Mouse (Mus musculus) forebrain, embryonic 12.5 days (tissue): Measurements from ENCODE around the gene Spcs2. TPM values are rescaled to one million over a fixed set of nuclear protein-coding genes. Genes with fewer than 3 reads are reported as not detected.

ENCODE experiments used
- ATAC-seq: fragments of 200-750 bp; cut with Nextera tagmentation; 2 replicates; pipeline ENCODE4 v1.8.0; 2017; ENCODE audit warnings: moderate TSS enrichment; ENCODE audit not compliant: low FRiP score
- H3K27ac ChIP-seq: fragments of 300-500 bp; sonication (generic); 2 replicates; pipeline ENCODE4 v1.5.1; 2016; ENCODE audit warnings: mild to moderate bottlenecking
- H3K27me3 ChIP-seq: fragments of 300-500 bp; sonication (generic); 2 replicates; pipeline ENCODE4 v1.6.1; 2016; ENCODE audit warnings: mild to moderate bottlenecking
- H3K36me3 ChIP-seq: fragments of 300-500 bp; sonication (generic); replicated peaks from 2 replicates; pipeline ENCODE4 v1.6.1; 2016; ENCODE audit warnings: mild to moderate bottlenecking
- H3K4me1 ChIP-seq: fragments of 300-500 bp; sonication (generic); 2 replicates; pipeline ENCODE4 v1.6.1; 2016
- H3K4me2 ChIP-seq: fragments of 300-500 bp; sonication (generic); 2 replicates; pipeline ENCODE4 v1.6.1; 2016; ENCODE audit warnings: mild to moderate bottlenecking, moderate library complexity
- H3K4me3 ChIP-seq: fragments of 300-500 bp; sonication (generic); replicated peaks from 2 replicates; pipeline ENCODE4 v1.5.1; 2016; ENCODE audit warnings: mild to moderate bottlenecking
- H3K9ac ChIP-seq: fragments of 300-500 bp; sonication (generic); 2 replicates; pipeline ENCODE4 v1.6.1; 2016; ENCODE audit warnings: mild to moderate bottlenecking
- H3K9me3 ChIP-seq: fragments of 300-500 bp; sonication (generic); 2 replicates; pipeline ENCODE4 v1.6.1; 2016
- WGBS: fragments of 180-500 bp; shearing (Covaris S2); methylation state at CpG from one replicate; pipeline ENCODE4 v1.1.7; 2016; 5-methylcytosine and 5-hydroxymethylcytosine counted together
- polyA plus RNA-seq: library from polyadenylated mRNA; unstranded; fragments of >200 nt; fragmentation: Nextera tagmentation; extraction: Ambion mirVana; gene quantifications from 2 replicates; pipeline ENCODE4 v1.2.1, GENCODE M21; 2016

Spcs2 gene
- polyA plus RNA-seq, 1 experiment from 2014 or later: 340 TPM

- H3K9me3 ChIP-seq: no peaks in the 10 kb centered on the region
- H3K4me1 ChIP-seq: peaks cover 23% of the 10 kb centered on the region
- H3K36me3 ChIP-seq: peaks cover 29% of the 10 kb centered on the region
- peak overlapping the region; percentile 84 for H3K9ac ChIP-seq
- WGBS: 2% methylated on average over 19 of the region's 19 CpGs
- H3K4me2 ChIP-seq: peak overlapping the region; percentile 87
- H3K27me3 ChIP-seq: no peaks in the 10 kb centered on the region
- peak; percentile 73 for ATAC-seq
- H3K4me3 ChIP-seq: peak overlapping the region; percentile 85
- peak overlapping the region; percentile 76 for H3K27ac ChIP-seq
These were observed 5.0 kb downstream of the Spcs2 start for GRCm38 (mm10) chr7:99858175-99858812.

GRCm38 (mm10) chr7:99856266-99856861 lies 6.9 kb downstream of the Spcs2 start:
- 92% methylated on average over 14 of the region's 14 CpGs for WGBS
- Histone ChIP-seq H3K27me3 (no peaks in the 10 kb centered on the region), H3K9me3 (no peaks in the 10 kb centered on the region), H3K4me3 (no peak overlapping the region), H3K36me3 (peaks cover 34% of the 10 kb centered on the region), H3K4me2 (no peak overlapping the region), H3K9ac (no peak overlapping the region), H3K4me1 (peaks cover 20% of the 10 kb centered on the region), H3K27ac (no peak overlapping the region)
- ATAC-seq: no peak

DNA sequence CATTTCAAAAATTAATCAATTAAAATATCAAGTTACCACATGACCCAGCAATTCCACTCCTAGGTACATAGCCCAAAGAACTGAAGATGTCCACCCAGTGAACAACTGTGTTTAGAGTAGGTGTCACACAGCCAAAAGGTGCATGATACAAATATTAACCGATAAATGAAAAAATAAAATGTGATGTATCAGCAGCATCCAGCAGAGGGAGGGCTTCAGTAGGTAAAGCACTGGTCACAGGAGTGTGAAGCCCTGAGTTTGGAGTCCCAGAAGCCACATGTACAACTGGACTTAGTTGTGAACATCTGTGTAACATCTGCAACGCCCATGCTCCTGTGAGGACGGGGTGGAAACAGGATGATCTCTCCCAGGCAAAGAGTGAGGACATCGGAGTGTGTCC lies 9.0 kb downstream of the Spcs2 start:
- WGBS: 94% methylated on average over 4 of the region's 4 CpGs
- H3K4me2 ChIP-seq: no peak overlapping the region
- H3K4me1 ChIP-seq: peaks cover 19% of the 10 kb centered on the region
- no peak overlapping the region for H3K4me3 ChIP-seq
- H3K36me3 ChIP-seq: peaks cover 34% of the 10 kb centered on the region
- H3K9ac ChIP-seq: no peak overlapping the region
- H3K27ac ChIP-seq: no peak overlapping the region
- ATAC-seq: no peak
- no peaks in the 10 kb centered on the region for H3K27me3 ChIP-seq
- no peaks in the 10 kb centered on the region for H3K9me3 ChIP-seq

DNA sequence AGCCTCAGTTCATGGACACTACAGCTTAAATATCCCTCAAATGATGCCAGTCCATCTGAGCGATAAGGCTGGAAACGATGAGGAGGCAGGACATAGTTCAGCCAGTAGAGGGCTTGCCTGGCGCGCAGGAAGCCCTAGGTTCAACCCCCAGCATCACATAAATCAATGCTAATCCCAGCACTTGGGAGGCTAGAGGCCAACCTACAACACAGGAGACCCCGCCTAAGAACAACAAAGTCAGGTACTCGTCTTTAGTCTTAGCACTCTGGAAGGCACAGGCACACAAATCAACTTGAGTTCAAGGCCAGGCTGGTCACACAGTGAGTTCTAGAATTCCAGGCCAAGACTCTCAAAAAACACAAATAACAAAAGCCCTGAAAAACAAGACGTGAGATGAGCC lies 9.9 kb downstream of the Spcs2 start:
- 91% methylated on average over 7 of the region's 7 CpGs for WGBS
- no peak overlapping the region for H3K9ac ChIP-seq
- no peak overlapping the region for H3K4me3 ChIP-seq
- peaks cover 41% of the 10 kb centered on the region for H3K36me3 ChIP-seq
- no peaks in the 10 kb centered on the region for H3K27me3 ChIP-seq
- no peak overlapping the region for H3K27ac ChIP-seq
- peaks cover 17% of the 10 kb centered on the region for H3K4me1 ChIP-seq
- no peak overlapping the region for H3K4me2 ChIP-seq
- H3K9me3 ChIP-seq: no peaks in the 10 kb centered on the region
- ATAC-seq: no peak

- Histone ChIP-seq H3K27ac (no peak overlapping the region), H3K4me1 (peaks cover 6% of the 10 kb centered on the region), H3K4me3 (no peak overlapping the region), H3K9ac (no peak overlapping the region), H3K4me2 (no peak overlapping the region), H3K9me3 (no peaks in the 10 kb centered on the region), H3K27me3 (no peaks in the 10 kb centered on the region), H3K36me3 (peaks cover 52% of the 10 kb centered on the region)
- WGBS: 87% methylated on average over 6 of the region's 6 CpGs
- no peak for ATAC-seq
These were observed 11.6 kb downstream of the Spcs2 start for GRCm38 (mm10) chr7:99851618-99852017.

- Histone ChIP-seq H3K27me3 (no peaks in the 10 kb centered on the region), H3K36me3 (peaks cover 52% of the 10 kb centered on the region), H3K4me3 (no peak overlapping the region), H3K9ac (no peak overlapping the region), H3K27ac (no peak overlapping the region), H3K9me3 (no peaks in the 10 kb centered on the region), H3K4me1 (peaks cover 1% of the 10 kb centered on the region), H3K4me2 (no peak overlapping the region)
- no peak for ATAC-seq
- WGBS: 63% methylated on average over 1 of the region's 1 CpGs
These were observed 12.1 kb downstream of the Spcs2 start for GRCm38 (mm10) chr7:99851121-99851520.

- Histone ChIP-seq H3K9me3 (no peaks in the 10 kb centered on the region), H3K4me3 (no peak overlapping the region), H3K4me2 (no peak overlapping the region), H3K9ac (no peak overlapping the region), H3K27ac (no peak overlapping the region), H3K4me1 (no peaks in the 10 kb centered on the region; the same call in 1 of the 2 replicates), H3K36me3 (peaks cover 49% of the 10 kb centered on the region), H3K27me3 (no peaks in the 10 kb centered on the region)
- 87% methylated on average over 5 of the region's 5 CpGs for WGBS
- no peak for ATAC-seq
These were observed 12.7 kb downstream of the Spcs2 start for GRCm38 (mm10) chr7:99850534-99850933.

DNA sequence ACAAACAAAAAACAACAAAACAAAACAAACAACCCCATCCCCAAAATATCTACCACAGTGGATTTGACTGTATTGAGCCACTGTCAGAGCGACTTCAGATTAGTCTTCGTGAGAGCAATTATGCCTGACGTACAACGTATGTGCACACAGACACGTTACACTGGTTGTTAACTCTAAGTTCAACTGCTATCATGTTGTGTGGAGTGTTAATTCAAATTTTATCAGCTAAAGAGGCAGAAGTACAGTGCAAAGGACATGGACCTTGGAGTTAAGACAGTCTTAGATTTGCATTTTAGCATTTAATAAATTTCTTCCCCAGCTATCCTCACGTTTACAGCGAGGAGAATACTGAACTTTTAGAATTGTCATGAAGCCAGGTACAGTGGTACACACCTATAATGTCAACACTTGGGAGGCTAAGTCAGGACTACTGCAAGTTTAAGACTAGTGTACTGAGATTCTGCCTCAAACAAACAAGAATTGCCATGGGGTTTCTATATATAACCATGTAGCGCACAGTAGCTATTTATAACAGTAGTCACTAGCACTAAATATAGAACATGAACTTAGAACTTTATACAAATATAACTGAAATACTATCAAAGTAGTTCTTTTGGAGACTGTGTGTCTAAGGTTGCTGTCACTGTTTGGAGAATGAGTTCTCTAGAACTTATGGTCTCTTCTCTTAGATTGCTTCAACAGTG lies 17.6 kb downstream of the Spcs2 start:
- Histone ChIP-seq H3K4me1 (no peaks in the 10 kb centered on the region), H3K27me3 (no peaks in the 10 kb centered on the region), H3K9me3 (no peaks in the 10 kb centered on the region), H3K9ac (no peak overlapping the region), H3K4me3 (no peak overlapping the region), H3K36me3 (peaks cover 67% of the 10 kb centered on the region), H3K27ac (no peak overlapping the region), H3K4me2 (no peak overlapping the region)
- no peak for ATAC-seq
- 97% methylated on average over 8 of the region's 8 CpGs for WGBS

- 89% methylated on average over 3 of the region's 3 CpGs for WGBS
- H3K4me3 ChIP-seq: no peak overlapping the region
These were observed 25.0 kb downstream of the Spcs2 start for GRCm38 (mm10) chr7:99838241-99838640.

GRCm38 (mm10) chr7:99837358-99838071 lies 25.7 kb downstream of the Spcs2 start:
- Histone ChIP-seq H3K4me1 (no peaks in the 10 kb centered on the region), H3K4me2 (no peak overlapping the region), H3K4me3 (no peak overlapping the region), H3K36me3 (peaks cover 62% of the 10 kb centered on the region), H3K27ac (no peak overlapping the region), H3K27me3 (no peaks in the 10 kb centered on the region), H3K9me3 (no peaks in the 10 kb centered on the region), H3K9ac (no peak overlapping the region)
- WGBS: 94% methylated on average over 6 of the region's 6 CpGs
- no peak for ATAC-seq

More at GRCm38 (mm10) chr7:99838241-99838640, 25.0 kb downstream of the Spcs2 start:
- Histone ChIP-seq H3K9ac (no peak overlapping the region), H3K36me3 (peaks cover 69% of the 10 kb centered on the region), H3K9me3 (no peaks in the 10 kb centered on the region), H3K27me3 (no peaks in the 10 kb centered on the region), H3K4me2 (no peak overlapping the region), H3K27ac (no peak overlapping the region), H3K4me1 (no peaks in the 10 kb centered on the region)
- ATAC-seq: no peak

GRCm38 (mm10) chr7:99836781-99837180 lies 26.5 kb downstream of the Spcs2 start:
- peaks cover 54% of the 10 kb centered on the region for H3K36me3 ChIP-seq
- H3K9me3 ChIP-seq: no peaks in the 10 kb centered on the region

DNA sequence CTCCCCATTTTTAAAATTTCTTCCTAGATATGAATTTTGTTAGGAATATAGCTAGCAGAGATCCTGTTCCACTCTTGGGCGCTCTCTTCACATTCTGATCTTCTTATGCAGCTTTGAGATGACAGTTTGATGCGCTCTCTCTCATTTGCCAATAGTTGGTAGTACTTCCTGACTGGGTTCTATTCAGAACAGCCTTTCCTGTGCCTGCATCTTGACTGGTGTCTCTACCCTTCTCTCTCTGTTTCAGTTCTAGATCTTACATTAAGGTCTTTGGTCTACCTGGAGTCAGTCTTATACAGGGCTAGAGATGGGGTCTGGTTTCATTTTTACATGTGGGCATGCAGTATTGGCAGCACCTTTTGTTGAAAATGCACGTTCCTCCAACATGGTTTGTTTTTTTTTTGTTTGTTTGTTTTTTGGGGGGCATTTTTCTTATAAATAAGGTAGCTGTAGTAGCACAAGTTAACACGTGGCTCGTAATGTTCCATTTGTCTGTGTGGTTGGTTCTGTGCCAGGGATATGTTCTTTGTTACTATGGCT lies 28.9 kb downstream of the Spcs2 start:
- H3K4me2 ChIP-seq: no peak overlapping the region
- no peaks in the 10 kb centered on the region for H3K4me1 ChIP-seq
- ATAC-seq: no peak
- no peak overlapping the region for H3K4me3 ChIP-seq
- H3K27me3 ChIP-seq: no peaks in the 10 kb centered on the region
- 91% methylated on average over 5 of the region's 5 CpGs for WGBS
- no peak overlapping the region for H3K27ac ChIP-seq
- H3K36me3 ChIP-seq: peaks cover 31% of the 10 kb centered on the region
- no peak overlapping the region for H3K9ac ChIP-seq
- H3K9me3 ChIP-seq: no peaks in the 10 kb centered on the region

More at GRCm38 (mm10) chr7:99836781-99837180, 26.5 kb downstream of the Spcs2 start:
- H3K4me2 ChIP-seq: no peak overlapping the region
- H3K4me1 ChIP-seq: no peaks in the 10 kb centered on the region
- H3K27ac ChIP-seq: no peak overlapping the region
- no peaks in the 10 kb centered on the region for H3K27me3 ChIP-seq
- no peak overlapping the region for H3K9ac ChIP-seq
- ATAC-seq: no peak
- WGBS: 61% methylated on average over 4 of the region's 4 CpGs
- H3K4me3 ChIP-seq: no peak overlapping the region
